Mouse (Mus musculus): ENCODE results near the gene Inpp5e. TPM values are rescaled to one million over a fixed set of nuclear protein-coding genes. Genes with fewer than 3 reads are reported as not detected.

Gene Inpp5e
- total RNA-seq (2022): 10 to 100 TPM; 20.8 to 35.3 (median 24.1) TPM

- peak; percentile 93 for DNase-seq
These were observed at the start of gene Inpp5e for GRCm38 (mm10) chr2:26408515-26409356. TSS of gene Inpp5e (minus strand) at chr2:26409203.

GRCm38 (mm10) chr2:26458402-26459124 is 49.6 kb upstream of the Inpp5e start:
- DNase-seq: no peak

- peak; percentile 49 for DNase-seq
These were observed 40.4 kb upstream of the Inpp5e start for GRCm38 (mm10) chr2:26449121-26450060.

- no peak for DNase-seq
These were observed 38.4 kb upstream of the Inpp5e start for GRCm38 (mm10) chr2:26447451-26447850.

- DNase-seq: no peak
These were observed 37.7 kb upstream of the Inpp5e start for GRCm38 (mm10) chr2:26446671-26447070.

- DNase-seq: peak; percentile 92
These were observed 36.9 kb upstream of the Inpp5e start for GRCm38 (mm10) chr2:26445666-26446445.

- peak; percentile 99 for DNase-seq
These were observed 36.1 kb upstream of the Inpp5e start, which contains the start of gene Sec16a for GRCm38 (mm10) chr2:26444946-26445665. TSS of gene Sec16a (minus strand) at chr2:26445216.

GRCm38 (mm10) chr2:26444368-26444767 is 35.4 kb upstream of the Inpp5e start:
- DNase-seq: no peak

GRCm38 (mm10) chr2:26443876-26444275 is 34.9 kb upstream of the Inpp5e start:
- no peak for DNase-seq

GRCm38 (mm10) chr2:26442843-26443242 is 33.8 kb upstream of the Inpp5e start:
- no peak for DNase-seq

GRCm38 (mm10) chr2:26441688-26442087 is 32.7 kb upstream of the Inpp5e start:
- DNase-seq: no peak

- no peak for DNase-seq
These were observed 32.3 kb upstream of the Inpp5e start for GRCm38 (mm10) chr2:26441261-26441660.

GRCm38 (mm10) chr2:26439671-26440070 is 30.7 kb upstream of the Inpp5e start:
- DNase-seq: no peak

GRCm38 (mm10) chr2:26438373-26438772 is 29.4 kb upstream of the Inpp5e start:
- DNase-seq: no peak

- no peak for DNase-seq
These were observed 28.2 kb upstream of the Inpp5e start for GRCm38 (mm10) chr2:26437221-26437620.

- DNase-seq: no peak
These were observed 26.0 kb upstream of the Inpp5e start for GRCm38 (mm10) chr2:26434791-26435572.

GRCm38 (mm10) chr2:26429851-26430250 is 20.8 kb upstream of the Inpp5e start:
- DNase-seq: no peak

GRCm38 (mm10) chr2:26424541-26424940 is 15.5 kb upstream of the Inpp5e start:
- DNase-seq: no peak

- DNase-seq: no peak
These were observed 14.1 kb upstream of the Inpp5e start for GRCm38 (mm10) chr2:26423086-26423485.

GRCm38 (mm10) chr2:26421969-26422368 is 13.0 kb upstream of the Inpp5e start:
- DNase-seq: no peak

All from adrenal gland, adult 8-10 months (tissue).